Mouse (Mus musculus) heart, embryonic 14.5 days (tissue): ENCODE results near the gene Mrpl37. TPM values are rescaled to one million over a fixed set of nuclear protein-coding genes. Genes with fewer than 3 reads are reported as not detected.

Experiments used
- ATAC-seq: fragments of 200-750 bp; cut with Nextera tagmentation; 2 replicates; pipeline ENCODE4 v1.8.0; 2017; ENCODE audit warnings: low read depth, moderate TSS enrichment; ENCODE audit not compliant: insufficient number of reproducible peaks, insufficient read depth, low FRiP score
- H3K27ac ChIP-seq, 2 experiments: fragments of 200-500 bp in 1 of 2; fragments of 300-500 bp in 1 of 2; sonication (generic) in 1 of 2; replicated peaks in 1 of 2; 2 replicates each; pipeline ENCODE4 v1.5.1; 2012 to 2014; ENCODE audit warnings: low read depth in 2 of 2, low read length in 2 of 2, control low read depth in 1 of 2, mild to moderate bottlenecking in 1 of 2, mixed read lengths in 1 of 2; ENCODE audit not compliant: control insufficient read depth in 1 of 2, insufficient read depth in 1 of 2
- H3K27me3 ChIP-seq: fragments of 300-500 bp; sonication (generic); 2 replicates; pipeline ENCODE4 v1.6.1; 2014; ENCODE audit warnings: mild to moderate bottlenecking, low read length, control low read depth; ENCODE audit not compliant: control insufficient read depth, insufficient read depth
- H3K36me3 ChIP-seq: fragments of 300-500 bp; sonication (generic); 2 replicates; pipeline ENCODE4 v1.6.1; 2014; ENCODE audit warnings: mild to moderate bottlenecking, control low read depth, low read length, mixed read lengths; ENCODE audit not compliant: control insufficient read depth, insufficient read depth
- H3K4me1 ChIP-seq, 2 experiments: fragments of 200-500 bp in 1 of 2; fragments of 300-500 bp in 1 of 2; sonication (generic) in 1 of 2; 2 replicates each; pipeline ENCODE4 v1.6.1; 2012 to 2014; ENCODE audit warnings: low read length in 2 of 2, control low read depth in 1 of 2, mixed read lengths in 1 of 2; ENCODE audit not compliant: control insufficient read depth in 2 of 2, insufficient read depth in 2 of 2
- H3K4me2 ChIP-seq: fragments of 300-500 bp; sonication (generic); 2 replicates; pipeline ENCODE4 v1.6.1; 2014; ENCODE audit warnings: mild to moderate bottlenecking, low read length
- H3K4me3 ChIP-seq, 2 experiments: fragments of 200-500 bp in 1 of 2; fragments of 300-500 bp in 1 of 2; sonication (generic) in 1 of 2; 2 replicates each; pipeline ENCODE4 v1.5.1; 2012 to 2014; ENCODE audit warnings: low read length in 2 of 2, mild to moderate bottlenecking in 2 of 2, control low read depth in 1 of 2, low read depth in 1 of 2, moderate library complexity in 1 of 2; ENCODE audit not compliant: control insufficient read depth in 1 of 2, insufficient read depth in 1 of 2
- H3K9ac ChIP-seq: fragments of 300-500 bp; sonication (generic); 2 replicates; pipeline ENCODE4 v1.6.1; 2014; ENCODE audit warnings: mild to moderate bottlenecking, low read length
- H3K9me3 ChIP-seq: fragments of 300-500 bp; sonication (generic); 2 replicates; pipeline ENCODE4 v1.6.1; 2016; ENCODE audit warnings: low read length, control low read depth; ENCODE audit not compliant: control insufficient read depth
- WGBS: fragments of 180-500 bp; shearing (Covaris S2); extraction: QIAGEN DNeasy Blood & Tissue Kit; methylation state at CpG from one replicate; pipeline ENCODE4 v1.1.7; 2014; 5-methylcytosine and 5-hydroxymethylcytosine counted together
- polyA plus RNA-seq: library from polyadenylated mRNA; unstranded; fragments of >200 nt; fragmentation: Nextera tagmentation; extraction: Ambion mirVana; gene quantifications from 2 replicates; pipeline ENCODE4 v1.2.1, GENCODE M21; 2014

Gene Mrpl37
- polyA plus RNA-seq, 1 experiment from 2014 or later, result 103 TPM

DNA sequence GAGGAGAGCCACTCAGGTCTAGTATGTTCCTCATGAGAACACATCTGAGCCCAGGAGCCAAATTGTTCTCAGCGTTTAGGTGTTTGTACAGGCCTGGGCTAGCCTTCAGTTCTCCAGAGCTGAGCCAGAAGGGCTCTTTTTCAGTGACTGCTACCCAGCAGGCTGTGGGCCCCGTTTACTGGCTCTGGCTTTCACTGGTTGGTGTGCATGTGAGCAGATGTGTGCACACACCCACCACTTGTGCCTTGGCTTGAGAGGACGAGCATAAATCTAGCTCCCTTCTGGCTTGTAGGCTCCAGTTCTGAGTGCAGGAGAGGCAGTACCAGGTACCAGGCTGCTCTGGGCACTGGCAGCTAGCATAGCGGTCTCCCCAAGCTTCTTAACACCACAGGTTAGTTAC is 28.4 kb downstream of the Mrpl37 start:
- H3K36me3 ChIP-seq, result peaks cover 88% of the 10 kb centered on the region
- 0 out of 4 replicates have a peak overlapping the region, but pooled peaks of 1 of the 2 experiments have one; percentile 33 for H3K27ac ChIP-seq
- H3K9me3 ChIP-seq, result no peaks in the 10 kb centered on the region
- H3K9ac ChIP-seq, result no peak overlapping the region
- ATAC-seq, result no peak
- no peak overlapping the region for H3K4me2 ChIP-seq
- H3K4me1 ChIP-seq, result peaks cover 5 to 8% of the 10 kb centered on the region in 2 experiments; a peak in 2 of 4 replicates
- no peak overlapping the region for H3K4me3 ChIP-seq
- no peaks in the 10 kb centered on the region for H3K27me3 ChIP-seq
- WGBS, result 77% methylated on average over 4 of the region's 4 CpGs

DNA sequence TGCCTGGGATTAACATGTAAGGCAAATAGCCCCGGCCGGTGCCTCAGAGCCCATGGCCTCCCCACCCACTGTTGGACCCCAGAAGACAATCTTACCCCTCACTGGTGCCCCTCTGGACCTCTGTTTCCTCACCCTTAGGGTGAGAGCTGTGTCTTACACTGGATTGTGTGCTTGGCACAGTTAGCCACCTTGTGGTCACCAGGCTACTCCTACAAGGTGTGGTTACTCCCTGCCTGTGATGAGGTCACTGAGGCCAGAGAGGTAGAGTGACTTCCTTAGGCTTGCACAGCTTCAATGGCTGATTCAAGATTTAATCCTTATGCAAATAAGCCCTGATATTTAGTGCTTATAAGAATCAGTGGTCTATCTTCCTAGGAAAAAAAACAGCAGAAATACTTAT is 29.7 kb downstream of the Mrpl37 start:
- 0 out of 2 replicates have a peak, but pooled peaks have one; percentile 36 for ATAC-seq
- 95% methylated on average over 2 of the region's 2 CpGs for WGBS
- no peak overlapping the region for H3K27ac ChIP-seq
- H3K4me1 ChIP-seq, result peaks cover 5 to 8% of the 10 kb centered on the region in 2 experiments; a peak in 2 of 4 replicates
- H3K4me2 ChIP-seq, result no peak overlapping the region
- no peaks in the 10 kb centered on the region for H3K27me3 ChIP-seq
- no peaks in the 10 kb centered on the region for H3K9me3 ChIP-seq
- peaks cover 94% of the 10 kb centered on the region for H3K36me3 ChIP-seq
- no peak overlapping the region for H3K4me3 ChIP-seq
- H3K9ac ChIP-seq, result no peak overlapping the region

DNA sequence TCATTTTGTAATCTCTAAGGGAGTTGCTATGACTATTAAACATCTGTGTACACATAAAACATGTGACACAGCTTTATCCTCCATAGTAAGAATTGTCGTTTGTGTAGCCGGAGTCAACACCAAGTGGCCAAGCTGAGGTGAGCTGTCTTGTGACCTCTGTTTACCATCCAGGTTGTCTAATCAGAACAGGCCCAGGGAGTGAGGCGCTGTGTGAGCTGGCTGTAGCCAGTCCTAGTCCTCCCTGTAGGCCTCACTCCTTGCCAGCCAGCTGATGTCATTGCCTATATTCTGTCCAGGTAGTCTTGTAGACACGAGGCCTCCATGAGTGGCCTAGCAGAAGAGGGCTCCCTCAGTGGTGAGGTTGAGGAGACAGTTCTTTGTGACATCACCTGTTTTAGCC is 31.0 kb downstream of the Mrpl37 start:
- Histone ChIP-seq H3K27ac (no peak overlapping the region), H3K36me3 (peaks cover 94% of the 10 kb centered on the region), H3K9me3 (no peaks in the 10 kb centered on the region), H3K4me1 (peaks cover 5 to 8% of the 10 kb centered on the region in 2 experiments; a peak in 2 of 4 replicates), H3K4me3 (no peak overlapping the region), H3K9ac (no peak overlapping the region), H3K27me3 (no peaks in the 10 kb centered on the region), H3K4me2 (no peak overlapping the region)
- WGBS, result 76% methylated on average over 4 of the region's 4 CpGs
- no peak for ATAC-seq

DNA sequence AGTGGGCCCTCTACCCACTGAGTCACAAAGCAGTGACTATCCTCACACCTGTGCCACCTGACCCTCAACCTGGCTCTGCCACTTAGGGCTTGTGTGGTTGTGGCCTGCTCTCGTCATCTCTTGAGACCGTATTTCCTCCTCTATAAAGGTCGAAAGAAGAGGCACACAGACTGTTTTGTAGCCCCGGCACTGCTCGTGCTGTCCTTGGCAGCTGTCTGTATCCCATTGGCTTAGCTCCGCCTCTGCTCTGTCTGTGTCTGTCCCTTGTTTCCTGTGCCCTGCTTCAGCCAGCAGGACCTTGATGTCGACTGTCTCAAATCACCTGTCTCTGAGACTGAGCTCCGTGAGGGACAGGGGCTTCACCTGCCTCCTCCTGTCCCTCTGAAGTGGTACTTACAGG is 40.2 kb downstream of the Mrpl37 start:
- Histone ChIP-seq H3K9ac (no peak overlapping the region), H3K9me3 (no peaks in the 10 kb centered on the region), H3K4me1 (peaks cover 0 to 3% of the 10 kb centered on the region in 2 experiments; a peak in 2 of 4 replicates), H3K36me3 (peaks cover 37% of the 10 kb centered on the region), H3K4me3 (no peak overlapping the region), H3K27me3 (no peaks in the 10 kb centered on the region), H3K4me2 (no peak overlapping the region), H3K27ac (no peak overlapping the region)
- no peak for ATAC-seq
- 41% methylated on average over 8 of the region's 8 CpGs for WGBS

DNA sequence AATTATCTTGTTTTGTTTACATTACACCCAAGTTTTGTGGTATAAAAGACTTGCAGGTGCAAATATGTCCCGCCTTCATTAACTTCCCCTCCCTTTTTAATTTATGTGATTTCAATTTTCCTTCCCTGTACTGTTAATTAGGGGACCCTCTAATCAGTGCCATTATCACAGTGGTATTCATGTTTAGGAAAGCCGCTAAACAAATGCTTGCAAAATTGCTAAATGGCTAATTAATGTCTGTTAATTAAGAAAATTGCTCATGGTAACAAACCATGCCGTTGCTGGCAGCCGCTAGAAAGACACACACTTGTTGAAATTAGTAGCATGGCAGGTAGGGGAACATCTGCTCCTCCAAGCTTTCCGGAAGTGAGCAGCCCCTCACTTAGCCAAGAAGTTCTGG is 41.3 kb downstream of the Mrpl37 start:
- Histone ChIP-seq H3K9ac (no peak overlapping the region), H3K9me3 (no peaks in the 10 kb centered on the region), H3K27me3 (no peaks in the 10 kb centered on the region), H3K4me3 (no peak overlapping the region), H3K4me2 (no peak overlapping the region), H3K27ac (no peak overlapping the region), H3K36me3 (peaks cover 26% of the 10 kb centered on the region), H3K4me1 (peaks cover 0 to 5% of the 10 kb centered on the region in 2 experiments; a peak in 3 of 4 replicates)
- no peak for ATAC-seq
- 91% methylated on average over 5 of the region's 5 CpGs for WGBS

DNA sequence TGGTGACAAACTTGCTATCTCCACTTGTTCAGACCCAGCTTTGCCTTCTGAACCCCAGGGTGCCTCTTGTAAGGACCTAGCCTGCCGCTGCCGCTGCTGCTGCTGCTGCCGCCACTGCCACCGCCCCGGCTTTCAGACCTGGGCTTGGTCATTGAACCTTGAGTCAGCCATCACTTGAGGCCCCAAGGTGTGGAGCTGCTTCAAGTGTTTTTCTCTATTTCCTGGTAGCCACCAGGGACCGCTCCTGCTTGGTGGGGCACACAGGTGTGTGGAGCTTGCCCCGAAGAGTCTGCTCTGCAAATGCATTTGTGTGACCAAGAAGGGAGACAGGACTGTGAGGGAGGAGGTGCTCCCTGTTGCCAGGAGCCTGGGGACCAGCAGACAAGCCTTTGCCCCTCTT is 41.8 kb downstream of the Mrpl37 start:
- peaks cover 4 to 9% of the 10 kb centered on the region in 2 experiments for H3K4me1 ChIP-seq
- ATAC-seq, result no peak
- no peaks in the 10 kb centered on the region for H3K9me3 ChIP-seq
- H3K4me3 ChIP-seq, result no peak overlapping the region
- WGBS, result 85% methylated on average over 7 of the region's 7 CpGs
- H3K9ac ChIP-seq, result no peak overlapping the region
- no peak overlapping the region for H3K27ac ChIP-seq
- no peak overlapping the region for H3K4me2 ChIP-seq
- H3K27me3 ChIP-seq, result no peaks in the 10 kb centered on the region
- H3K36me3 ChIP-seq, result peaks cover 22% of the 10 kb centered on the region

DNA sequence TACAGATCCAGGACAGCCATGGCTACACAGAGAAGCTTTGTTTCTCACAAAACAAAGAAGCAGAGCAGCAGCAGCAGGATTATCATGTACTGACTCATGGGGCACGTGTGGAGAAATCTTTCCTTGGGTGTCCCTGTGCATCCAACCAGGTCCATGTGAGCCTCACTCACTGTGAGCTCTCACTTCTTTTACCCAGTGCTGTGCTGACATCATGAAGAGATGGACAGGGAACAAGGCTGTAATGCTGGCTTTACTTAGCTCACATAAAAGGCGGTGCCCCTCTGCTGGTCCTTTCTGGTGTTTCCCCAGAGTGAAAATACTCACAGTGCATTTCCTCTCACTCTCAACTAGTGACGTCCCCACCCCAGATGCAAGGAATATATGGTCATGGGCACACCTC is 45.2 kb downstream of the Mrpl37 start:
- Histone ChIP-seq H3K36me3 (no peaks in the 10 kb centered on the region), H3K4me3 (no peak overlapping the region), H3K4me1 (peaks cover 28 to 36% of the 10 kb centered on the region in 2 experiments), H3K9me3 (no peaks in the 10 kb centered on the region), H3K4me2 (no peak overlapping the region), H3K27me3 (no peaks in the 10 kb centered on the region), H3K9ac (no peak overlapping the region), H3K27ac (no peak overlapping the region)
- ATAC-seq, result no peak
- 51% methylated on average over 3 of the region's 3 CpGs for WGBS
